Mouse (Mus musculus) ES-E14 (cell line): Measurements from ENCODE around the gene Trmt10b.

Source experiments
- CHD2 ChIP-seq: IDR thresholded peaks from 2 replicates; pipeline ENCODE4 v1.6.1; 2014; ENCODE audit warnings: mild to moderate bottlenecking, low read depth, low read length, inconsistent platforms
- MAFK ChIP-seq: IDR thresholded peaks from 2 replicates; pipeline ENCODE4 v1.6.1; 2014; ENCODE audit warnings: mild to moderate bottlenecking, low read depth, low read length, inconsistent platforms; ENCODE audit not compliant: insufficient read depth
- ZC3H11A ChIP-seq: IDR thresholded peaks from 2 replicates; pipeline ENCODE4 v1.6.1; 2012; ENCODE audit warnings: low read depth, mild to moderate bottlenecking, inconsistent platforms, low read length, borderline replicate concordance
- ZNF384 ChIP-seq: IDR thresholded peaks from 2 replicates; pipeline ENCODE4 v1.6.1; 2012; ENCODE audit warnings: low read depth, low read length, inconsistent platforms

GRCm38 (mm10) chr4:45267883-45268282 lies 29.0 kb upstream of the Trmt10b start:
- no peak for TF ChIP-seq ZC3H11A
- no peak for TF ChIP-seq MAFK
- no peak for TF ChIP-seq ZNF384
- no peak for TF ChIP-seq CHD2
